Mouse (Mus musculus) kidney, postnatal 25 days (tissue): ENCODE results near the gene Dusp19.

ENCODE experiments used
- DNase-seq, 2 experiments: peaks; one replicate each; pipeline ENCODE4 v3.0.0; 2021; ENCODE audit warnings: mixed read lengths in 2 of 2

The Dusp19 gene

DNA sequence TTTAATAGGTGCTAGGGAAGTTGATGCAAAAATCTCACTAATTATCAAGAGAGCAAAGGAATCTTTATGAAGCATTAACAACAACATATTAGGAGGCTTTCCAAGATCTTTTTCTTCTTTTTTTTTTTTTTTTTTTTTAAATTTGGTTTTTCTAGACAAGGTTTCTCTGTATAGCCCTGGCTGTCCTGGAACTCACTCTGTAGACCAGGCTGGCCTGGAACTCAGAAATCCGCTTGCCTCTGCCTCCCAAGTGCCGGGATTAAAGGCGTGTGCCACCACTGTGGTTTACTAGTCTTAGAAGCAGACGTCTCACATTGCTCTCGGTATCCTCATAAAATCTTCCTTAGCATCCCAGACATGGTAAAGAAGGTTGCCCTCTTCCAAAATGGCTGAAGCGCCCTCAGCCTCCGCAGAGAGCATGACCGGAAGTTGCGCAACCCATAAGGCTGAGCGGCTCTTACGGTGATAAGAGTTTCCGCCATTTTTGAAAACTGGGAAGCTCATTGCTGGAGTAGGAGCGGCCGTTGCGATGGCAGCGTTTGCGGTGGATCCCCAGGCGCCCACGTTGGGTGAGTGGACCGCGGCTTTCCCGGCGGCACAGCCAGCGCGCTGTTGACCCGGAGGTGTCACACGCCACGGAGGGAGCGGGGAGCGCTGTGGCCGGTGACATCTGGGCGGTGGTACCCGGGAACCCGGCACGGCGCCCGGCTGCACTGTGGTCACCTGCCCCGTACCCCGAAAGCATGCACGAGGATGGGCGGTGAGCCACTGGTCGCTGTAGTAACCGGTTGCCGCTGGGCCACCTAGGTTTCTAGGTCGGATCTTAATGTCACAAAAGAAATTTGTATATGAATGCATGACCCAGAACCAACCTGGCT lies 21.8 kb downstream of the Dusp19 start:
- peak; percentile 91 to 94 for DNase-seq

DNA sequence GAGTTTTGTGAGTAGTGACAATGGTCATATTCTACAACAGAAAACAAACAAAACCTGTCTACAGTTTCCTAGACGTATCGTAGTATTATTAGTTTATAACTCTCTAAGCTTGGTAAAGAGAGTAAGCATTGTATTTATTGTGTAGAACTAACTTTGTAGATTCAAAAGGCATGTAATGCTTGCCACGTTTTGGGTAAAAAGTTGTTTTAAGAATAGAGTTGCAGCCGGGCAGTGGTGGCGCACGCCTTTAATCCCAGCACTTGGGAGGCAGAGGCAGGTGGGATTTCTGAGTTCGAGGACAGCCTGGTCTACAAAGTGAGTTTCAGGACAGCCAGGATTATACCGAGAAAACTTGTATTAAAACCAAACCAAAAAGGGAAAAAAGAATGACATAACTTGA lies 22.6 kb downstream of the Dusp19 start:
- DNase-seq: no peak

DNA sequence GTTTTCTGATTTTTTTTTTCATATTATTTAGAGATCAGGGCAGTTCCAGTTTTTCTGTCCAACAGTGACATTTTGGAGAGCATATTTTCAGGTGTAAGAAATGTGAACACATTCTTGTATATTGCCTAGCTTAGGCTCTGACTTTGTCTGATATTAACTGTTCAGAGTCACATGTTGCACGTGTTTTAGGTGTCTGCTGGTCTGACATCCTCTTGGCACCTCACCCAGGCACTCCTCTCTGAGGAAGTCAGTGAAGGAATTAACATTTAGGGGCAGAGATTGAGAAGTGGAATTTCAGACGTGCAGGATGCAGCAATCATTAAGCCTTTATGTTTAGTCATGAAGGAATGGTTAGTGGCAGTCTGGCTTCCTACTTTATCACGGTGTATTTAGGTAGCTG lies 23.0 kb downstream of the Dusp19 start:
- no peak for DNase-seq

DNA sequence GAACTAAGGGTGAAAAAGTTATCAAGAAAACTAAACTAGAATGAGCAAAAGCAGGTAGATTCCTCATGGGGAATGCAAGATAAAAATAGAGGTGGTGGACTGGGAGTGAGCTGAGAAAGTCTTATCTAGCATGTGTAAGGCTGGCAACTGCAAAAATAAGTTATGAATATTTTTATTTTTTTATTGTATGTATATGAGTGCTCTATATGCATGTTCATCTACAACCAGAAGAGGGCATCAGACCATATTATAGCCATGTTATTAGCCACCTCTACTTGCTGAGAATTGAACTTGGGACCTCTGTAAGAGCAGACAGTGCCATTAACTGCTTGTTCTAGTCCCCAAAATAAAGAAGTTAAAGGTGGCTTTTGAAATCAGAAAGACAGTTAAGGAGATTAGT lies 44.6 kb downstream of the Dusp19 start:
- DNase-seq: no peak

DNA sequence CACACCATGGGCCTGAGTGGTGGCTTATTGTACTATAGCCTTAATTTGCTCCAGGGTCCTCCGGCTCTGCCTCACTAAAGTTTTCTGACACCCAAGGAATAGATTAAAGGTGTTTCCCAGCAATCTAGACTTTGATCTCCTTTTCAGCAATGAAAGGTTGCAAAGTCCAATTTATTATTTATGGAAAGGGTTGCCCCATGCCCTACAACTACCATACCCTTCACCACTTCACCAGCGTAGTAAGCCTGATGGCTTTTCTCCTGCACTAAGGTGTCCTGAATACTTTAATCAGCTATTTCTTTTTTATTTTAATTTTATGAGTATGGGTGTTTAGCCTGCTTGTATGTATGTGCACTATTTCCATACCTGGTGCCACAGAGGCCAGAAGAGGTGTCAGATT lies 45.8 kb downstream of the Dusp19 start:
- no peak for DNase-seq

DNA sequence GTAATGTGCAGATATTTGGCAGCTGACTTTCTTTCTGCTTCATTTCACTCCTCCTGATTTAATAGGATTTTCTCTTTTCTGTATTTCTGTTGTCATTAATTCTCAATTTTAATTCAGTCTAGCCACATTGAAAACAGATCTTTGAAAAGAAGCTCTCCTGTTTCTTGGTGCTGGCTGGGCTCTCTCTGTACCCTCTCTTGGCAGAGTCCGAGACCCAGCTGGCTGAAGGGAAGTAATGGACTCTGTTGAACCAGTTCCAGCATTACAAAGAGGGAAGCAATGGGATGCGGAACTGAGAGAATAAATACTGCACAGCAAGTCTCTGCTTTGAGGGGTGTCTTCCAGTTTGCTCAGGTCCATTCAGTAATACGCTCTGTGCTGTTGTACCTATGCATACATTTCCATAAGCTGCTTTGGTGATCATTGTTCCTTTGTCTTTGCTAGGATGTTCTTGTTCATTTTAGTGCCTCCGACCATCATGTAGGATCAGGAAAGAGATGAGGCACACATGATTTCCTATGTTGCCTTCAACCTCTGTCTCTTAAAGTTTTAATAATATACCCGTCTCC lies 50.6 kb downstream of the Dusp19 start:
- no peak for DNase-seq

DNA sequence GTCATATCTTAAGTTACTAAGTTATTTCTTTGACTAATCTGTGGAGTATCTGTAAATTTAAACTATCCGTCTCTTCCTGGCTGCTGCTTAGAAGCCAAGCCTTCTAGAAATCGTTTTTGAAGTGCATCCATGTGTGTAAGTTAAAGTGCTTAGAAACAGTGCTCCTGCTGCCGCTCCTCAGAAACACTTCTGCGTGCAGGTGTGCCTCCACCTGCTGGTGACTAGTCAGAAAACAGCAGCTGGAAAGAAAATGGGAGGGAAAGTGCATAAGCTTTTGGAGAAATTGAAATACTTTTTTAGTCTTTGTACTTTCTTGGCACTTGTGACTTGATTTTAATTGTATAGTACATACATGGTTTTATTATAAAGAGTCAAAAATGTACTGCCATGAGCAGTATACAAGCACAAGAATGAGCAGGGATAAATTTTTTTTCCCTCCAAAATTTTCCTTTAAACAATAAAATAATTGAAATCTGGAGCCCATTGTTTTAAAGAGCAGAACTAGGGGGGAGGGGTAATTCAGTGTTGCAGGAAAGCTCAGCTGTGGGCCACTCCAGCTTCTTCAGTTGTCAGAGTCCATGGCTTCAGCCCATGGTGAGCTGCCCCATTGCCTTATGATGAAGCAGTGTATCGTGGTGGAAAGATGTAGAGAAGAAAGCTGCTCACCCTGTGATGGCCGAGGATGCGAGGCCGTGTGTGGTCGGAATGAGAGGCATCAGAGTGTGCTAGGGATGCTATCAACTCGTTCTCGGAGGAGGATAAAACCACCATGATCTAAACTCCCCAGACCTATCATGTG lies 53.2 kb downstream of the Dusp19 start:
- DNase-seq: peak in 1 of 2 experiments; percentile 22

DNA sequence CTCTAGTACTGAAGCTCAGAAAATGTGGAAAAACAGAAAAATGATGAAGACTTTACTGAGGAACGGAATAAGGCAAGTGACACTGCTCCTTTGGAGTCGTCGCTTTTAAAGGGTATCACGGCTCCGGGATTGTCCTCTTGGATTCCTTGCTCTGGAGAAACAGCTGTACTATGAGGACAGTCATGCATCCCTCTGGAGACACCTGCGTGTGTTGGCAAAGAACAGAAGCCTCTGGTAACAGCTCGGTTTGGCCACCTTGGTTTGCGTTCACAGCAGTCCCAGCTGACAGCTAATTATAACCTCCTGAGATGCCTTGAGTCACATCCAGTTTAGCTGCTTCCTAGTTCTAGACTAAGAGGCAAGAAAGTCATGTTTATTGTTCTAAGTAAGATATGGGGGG lies 62.0 kb downstream of the Dusp19 start:
- no peak for DNase-seq
